Mouse (Mus musculus) bone marrow macrophage, adult 2 months (primary cell): Measurements from ENCODE around the gene Ergic2.
"Not testable (repeated sequence)": the region's sequence is repeated elsewhere in the genome, so short reads cannot be mapped to it uniquely, and the experiment has no call there.

Experiments
- CTCF ChIP-seq: IDR thresholded peaks from 2 replicates; pipeline ENCODE4 v1.5.1; 2012; ENCODE audit warnings: low read depth, mild to moderate bottlenecking, low read length, moderate library complexity
- POLR2A ChIP-seq: IDR thresholded peaks from 2 replicates; pipeline ENCODE4 v1.6.1; 2012; ENCODE audit warnings: mild to moderate bottlenecking, low read depth, low read length, borderline replicate concordance

- TF ChIP-seq POLR2A, CTCF: not testable (repeated sequence)
Observed at GRCm38 (mm10) chr6:148152305-148152704, 59.9 kb downstream of the Ergic2 start.
